Mouse (Mus musculus) heart, embryonic 11.5 days (tissue): Measurements from ENCODE around the gene Sstr1. TPM values are rescaled to one million over a fixed set of nuclear protein-coding genes. Genes with fewer than 3 reads are reported as not detected.

Experiments used
- ATAC-seq: fragments of 200-750 bp; cut with Nextera tagmentation; replicated peaks from 2 replicates; pipeline ENCODE4 v1.8.0; 2017; ENCODE audit warnings: moderate library complexity; ENCODE audit not compliant: insufficient number of reproducible peaks, low FRiP score, low TSS enrichment
- H3K27ac ChIP-seq: fragments of 300-500 bp; sonication (generic); 2 replicates; pipeline ENCODE4 v1.5.1; 2014; ENCODE audit warnings: mild to moderate bottlenecking, low read depth, low read length
- H3K27me3 ChIP-seq: fragments of 300-500 bp; sonication (generic); 2 replicates; pipeline ENCODE4 v1.6.1; 2014; ENCODE audit warnings: mild to moderate bottlenecking, low read length, mixed read lengths; ENCODE audit not compliant: control insufficient read depth, insufficient read depth
- H3K36me3 ChIP-seq: fragments of 300-500 bp; sonication (generic); 2 replicates; pipeline ENCODE4 v1.6.1; 2014; ENCODE audit warnings: mild to moderate bottlenecking, low read length, moderate library complexity, mixed read lengths; ENCODE audit not compliant: control insufficient read depth, insufficient read depth
- H3K4me1 ChIP-seq: fragments of 300-500 bp; sonication (generic); 2 replicates; pipeline ENCODE4 v1.6.1; 2014; ENCODE audit warnings: low read length; ENCODE audit not compliant: control insufficient read depth, insufficient read depth
- H3K4me2 ChIP-seq: fragments of 300-500 bp; sonication (generic); 2 replicates; pipeline ENCODE4 v1.6.1; 2014; ENCODE audit warnings: mild to moderate bottlenecking, moderate library complexity
- H3K4me3 ChIP-seq: fragments of 300-500 bp; sonication (generic); 2 replicates; pipeline ENCODE4 v1.5.1; 2014; ENCODE audit warnings: low read depth, low read length
- H3K9ac ChIP-seq: fragments of 300-500 bp; sonication (generic); 2 replicates; pipeline ENCODE4 v1.6.1; 2014; ENCODE audit warnings: mild to moderate bottlenecking, low read depth, low read length, moderate library complexity
- H3K9me3 ChIP-seq: fragments of 300-500 bp; sonication (generic); replicated peaks from 2 replicates; pipeline ENCODE4 v1.6.1; 2016; ENCODE audit warnings: low read length; ENCODE audit not compliant: control insufficient read depth
- WGBS: fragments of 180-500 bp; shearing (Covaris S2); extraction: QIAGEN DNeasy Blood & Tissue Kit; methylation state at CpG from one replicate; pipeline ENCODE4 v1.1.7; 2014; ENCODE audit not compliant: insufficient replicate concordance; 5-methylcytosine and 5-hydroxymethylcytosine counted together
- polyA plus RNA-seq: library from polyadenylated mRNA; unstranded; fragments of >200 nt; fragmentation: Nextera tagmentation; extraction: Ambion mirVana; gene quantifications from 2 replicates; pipeline ENCODE4 v1.2.1, GENCODE M21; 2014

Gene Sstr1
- polyA plus RNA-seq, 1 experiment from 2014 or later = 0.13 TPM

GRCm38 (mm10) chr12:58214289-58215136 lies 2.9 kb downstream of the Sstr1 start:
- no peak for ATAC-seq
- no peak overlapping the region for H3K9ac ChIP-seq

GRCm38 (mm10) chr12:58216218-58216617 lies 4.6 kb downstream of the Sstr1 start:
- H3K4me3 ChIP-seq = no peak overlapping the region
- H3K4me1 ChIP-seq = peaks cover 7% of the 10 kb centered on the region
- no peaks in the 10 kb centered on the region for H3K9me3 ChIP-seq
- H3K27me3 ChIP-seq = peaks cover 29% of the 10 kb centered on the region
- no peak overlapping the region for H3K9ac ChIP-seq
- WGBS = 54% methylated on average over 2 of the region's 2 CpGs
- H3K36me3 ChIP-seq = no peaks in the 10 kb centered on the region
- ATAC-seq = no peak
- H3K27ac ChIP-seq = no peak overlapping the region
- H3K4me2 ChIP-seq = no peak overlapping the region

More at GRCm38 (mm10) chr12:58214289-58215136, 2.9 kb downstream of the Sstr1 start:
- Histone ChIP-seq H3K27ac (no peak overlapping the region), H3K4me3 (peak overlapping the region; percentile 48), H3K36me3 (no peaks in the 10 kb centered on the region), H3K9me3 (no peaks in the 10 kb centered on the region), H3K27me3 (peaks cover 36% of the 10 kb centered on the region), H3K4me1 (peaks cover 7% of the 10 kb centered on the region), H3K4me2 (peak overlapping the region; percentile 91)
- 3% methylated on average over 13 of the region's 13 CpGs for WGBS

- no peaks in the 10 kb centered on the region for H3K36me3 ChIP-seq
- no peaks in the 10 kb centered on the region for H3K4me1 ChIP-seq
- H3K9me3 ChIP-seq = no peaks in the 10 kb centered on the region
- H3K27ac ChIP-seq = no peak overlapping the region
- H3K4me2 ChIP-seq = no peak overlapping the region
- peaks cover 4% of the 10 kb centered on the region; the same call in 1 of the 2 replicates for H3K27me3 ChIP-seq
- 64% methylated on average over 3 of the region's 3 CpGs for WGBS
- H3K9ac ChIP-seq = no peak overlapping the region
- no peak for ATAC-seq
- no peak overlapping the region for H3K4me3 ChIP-seq
Observed at GRCm38 (mm10) chr12:58219078-58219477, 7.5 kb downstream of the Sstr1 start.

- ATAC-seq = no peak
- Histone ChIP-seq H3K27ac (no peak overlapping the region), H3K9me3 (no peaks in the 10 kb centered on the region), H3K9ac (no peak overlapping the region), H3K36me3 (no peaks in the 10 kb centered on the region), H3K27me3 (no peaks in the 10 kb centered on the region), H3K4me3 (no peak overlapping the region), H3K4me1 (no peaks in the 10 kb centered on the region), H3K4me2 (no peak overlapping the region)
- WGBS = 76% methylated on average over 5 of the region's 5 CpGs
Observed at GRCm38 (mm10) chr12:58225644-58226043, 14.1 kb downstream of the Sstr1 start.

GRCm38 (mm10) chr12:58232489-58232888 lies 20.9 kb downstream of the Sstr1 start:
- Histone ChIP-seq H3K4me3 (no peak overlapping the region), H3K4me1 (no peaks in the 10 kb centered on the region), H3K36me3 (no peaks in the 10 kb centered on the region), H3K27me3 (no peaks in the 10 kb centered on the region), H3K9ac (no peak overlapping the region), H3K4me2 (no peak overlapping the region), H3K9me3 (no peaks in the 10 kb centered on the region), H3K27ac (no peak overlapping the region)
- no peak for ATAC-seq
- WGBS = 75% methylated on average over 2 of the region's 2 CpGs

- Histone ChIP-seq H3K36me3 (no peaks in the 10 kb centered on the region), H3K27ac (no peak overlapping the region), H3K9me3 (no peaks in the 10 kb centered on the region), H3K4me3 (no peak overlapping the region), H3K27me3 (no peaks in the 10 kb centered on the region), H3K9ac (no peak overlapping the region), H3K4me1 (no peaks in the 10 kb centered on the region), H3K4me2 (no peak overlapping the region)
- WGBS = 70% methylated on average over 1 of the region's 1 CpGs
- ATAC-seq = no peak
Observed at GRCm38 (mm10) chr12:58251901-58252300, 40.3 kb downstream of the Sstr1 start.

Other genes starting within 250 kb of the Sstr1 start
- gene Clec14a, start 57.5 kb downstream of the Sstr1 start, polyA plus RNA-seq = 11.0 and 12.8 TPM in 2 replicates